Mouse (Mus musculus) heart, postnatal 0 days (tissue): ENCODE measurements around the gene Ces1a. TPM values are rescaled to one million over a fixed set of nuclear protein-coding genes. Genes with fewer than 3 reads are reported as not detected.

Source experiments
- ATAC-seq: fragments of 200-750 bp; cut with Nextera tagmentation; 2 replicates; pipeline ENCODE4 v1.8.0; 2017; ENCODE audit warnings: low read depth, moderate number of reproducible peaks, moderate library complexity; ENCODE audit not compliant: insufficient read depth
- DNase-seq: peaks from one replicate; pipeline ENCODE4 v3.0.0-alpha.2; 2016; ENCODE audit warnings: low spot score
- H3K27ac ChIP-seq: fragments of 300-500 bp; sonication (generic); 2 replicates; pipeline ENCODE4 v1.5.1; 2014; ENCODE audit warnings: low read depth, mild to moderate bottlenecking
- H3K27me3 ChIP-seq: fragments of 300-500 bp; sonication (generic); 2 replicates; pipeline ENCODE4 v1.6.1; 2014; ENCODE audit warnings: low read length, mixed read lengths; ENCODE audit not compliant: control insufficient read depth, insufficient read depth
- H3K36me3 ChIP-seq: fragments of 300-500 bp; sonication (generic); replicated peaks from 2 replicates; pipeline ENCODE4 v1.6.1; 2014; ENCODE audit warnings: low read length, mixed read lengths; ENCODE audit not compliant: control insufficient read depth, insufficient read depth
- H3K4me1 ChIP-seq: fragments of 300-500 bp; sonication (generic); 2 replicates; pipeline ENCODE4 v1.6.1; 2014; ENCODE audit warnings: antibody characterized with exemption; ENCODE audit not compliant: control insufficient read depth, insufficient read depth
- H3K4me2 ChIP-seq: fragments of 300-500 bp; sonication (generic); 2 replicates; pipeline ENCODE4 v1.6.1; 2014; ENCODE audit warnings: low read depth, mild to moderate bottlenecking, low read length, moderate library complexity
- H3K4me3 ChIP-seq: fragments of 300-500 bp; sonication (generic); 2 replicates; pipeline ENCODE4 v1.5.1; 2014; ENCODE audit warnings: low read depth, low read length
- H3K9ac ChIP-seq: fragments of 300-500 bp; sonication (generic); replicated peaks from 2 replicates; pipeline ENCODE4 v1.6.1; 2014; ENCODE audit warnings: low read depth, low read length, mixed read lengths
- H3K9me3 ChIP-seq: fragments of 300-500 bp; sonication (generic); replicated peaks from 2 replicates; pipeline ENCODE4 v1.6.1; 2016; ENCODE audit warnings: low read length; ENCODE audit not compliant: control insufficient read depth
- CTCF ChIP-seq: IDR thresholded peaks from 2 replicates; pipeline ENCODE4 v1.5.1; 2016; ENCODE audit warnings: antibody characterized with exemption, control low read depth, low read depth
- EP300 ChIP-seq: IDR thresholded peaks from 2 replicates; pipeline ENCODE4 v1.6.1; 2016; ENCODE audit warnings: antibody characterized with exemption, low read depth
- WGBS: fragments of 180-500 bp; shearing (Covaris S2); extraction: QIAGEN DNeasy Blood & Tissue Kit; methylation state at CpG from one replicate; pipeline ENCODE4 v1.1.7; 2014; 5-methylcytosine and 5-hydroxymethylcytosine counted together
- polyA plus RNA-seq: library from polyadenylated mRNA; unstranded; fragments of >200 nt; fragmentation: Nextera tagmentation; extraction: Ambion mirVana; gene quantifications from 2 replicates; pipeline ENCODE4 v1.2.1, GENCODE M21; 2015
- total RNA-seq: library from RNA; depleted of rRNA; stranded (reverse); fragments of >200 nt; gene quantifications from 2 replicates; pipeline ENCODE4 v1.2.3, GENCODE M21; 2014; ENCODE audit warnings: low replicate concordance

Ces1a gene
- total and polyA plus RNA-seq, 2 experiments from 2014 or later = not detected

DNA sequence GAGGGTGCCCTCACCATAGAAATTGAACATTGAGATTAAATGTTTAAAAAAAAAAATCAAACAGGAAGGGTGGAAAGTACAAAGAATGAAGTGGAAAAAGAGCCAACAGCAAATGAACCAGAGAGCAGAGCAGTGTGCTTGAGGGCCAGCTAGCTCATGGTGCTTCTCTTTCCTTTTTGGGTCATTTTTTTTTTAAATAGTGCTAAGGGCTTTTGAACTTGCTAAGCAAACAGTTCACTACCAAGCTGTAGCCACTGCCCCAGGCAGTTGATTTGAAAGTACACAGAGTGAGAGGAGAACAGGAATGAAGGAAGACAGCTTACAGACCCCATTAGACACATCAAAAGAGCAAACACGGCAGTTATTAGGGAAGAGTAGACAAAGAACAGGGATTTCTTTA is 4.9 kb downstream of the Ces1a start:
- H3K27ac ChIP-seq = no peak overlapping the region
- no peaks in the 10 kb centered on the region for H3K27me3 ChIP-seq
- no peak overlapping the region for H3K4me3 ChIP-seq
- H3K9ac ChIP-seq = no peak overlapping the region
- 56% methylated on average over 1 of the region's 1 CpGs for WGBS
- no peaks in the 10 kb centered on the region for H3K4me1 ChIP-seq
- no peak for TF ChIP-seq CTCF
- no peak for DNase-seq
- no peaks in the 10 kb centered on the region for H3K36me3 ChIP-seq
- H3K4me2 ChIP-seq = no peak overlapping the region
- no peaks in the 10 kb centered on the region for H3K9me3 ChIP-seq
- ATAC-seq = no peak

DNA sequence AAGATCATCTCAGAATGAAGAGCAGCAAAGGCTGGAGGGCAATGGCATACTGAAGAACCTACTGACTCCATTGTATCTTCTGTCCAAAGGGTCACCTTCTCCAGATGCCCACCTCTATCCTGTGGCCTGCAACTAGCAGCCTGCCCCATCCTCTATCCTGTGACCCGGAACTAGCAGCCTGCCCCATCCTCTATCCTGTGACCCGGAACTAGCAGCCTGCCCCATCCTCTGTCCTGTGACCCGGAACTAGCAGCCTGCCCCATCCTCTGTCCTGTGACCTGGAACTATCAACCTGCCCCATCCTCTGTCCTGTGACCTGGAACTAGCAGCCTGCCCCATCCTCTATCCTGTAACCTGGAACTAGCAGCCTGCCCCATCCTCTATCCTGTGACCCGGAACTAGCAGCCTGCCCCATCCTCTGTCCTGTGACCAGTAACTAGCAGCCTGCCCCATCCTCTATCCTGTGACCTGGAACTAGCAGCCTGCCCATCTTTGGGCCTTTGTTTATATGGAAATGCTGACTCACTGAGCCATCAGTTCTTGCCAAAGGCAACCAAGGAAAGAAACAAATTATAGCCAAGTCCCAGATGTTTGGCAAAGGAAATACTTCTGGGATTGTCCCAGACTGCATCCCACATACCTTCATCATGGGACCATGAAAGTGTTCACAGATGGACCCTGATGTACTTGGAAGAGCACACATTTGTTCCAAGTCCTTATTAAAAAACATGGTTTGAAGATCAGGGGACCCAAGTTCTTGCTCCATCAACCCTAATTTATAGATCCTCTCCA is 7.0 kb downstream of the Ces1a start:
- Histone ChIP-seq H3K4me3 (no peak overlapping the region), H3K27ac (no peak overlapping the region), H3K27me3 (no peaks in the 10 kb centered on the region), H3K9ac (no peak overlapping the region), H3K36me3 (no peaks in the 10 kb centered on the region), H3K4me1 (no peaks in the 10 kb centered on the region), H3K4me2 (no peak overlapping the region), H3K9me3 (no peaks in the 10 kb centered on the region)
- TF ChIP-seq CTCF (no peak), EP300 (no peak)
- 80% methylated on average over 4 of the region's 4 CpGs for WGBS
- no peak for ATAC-seq
- DNase-seq = no peak

DNA sequence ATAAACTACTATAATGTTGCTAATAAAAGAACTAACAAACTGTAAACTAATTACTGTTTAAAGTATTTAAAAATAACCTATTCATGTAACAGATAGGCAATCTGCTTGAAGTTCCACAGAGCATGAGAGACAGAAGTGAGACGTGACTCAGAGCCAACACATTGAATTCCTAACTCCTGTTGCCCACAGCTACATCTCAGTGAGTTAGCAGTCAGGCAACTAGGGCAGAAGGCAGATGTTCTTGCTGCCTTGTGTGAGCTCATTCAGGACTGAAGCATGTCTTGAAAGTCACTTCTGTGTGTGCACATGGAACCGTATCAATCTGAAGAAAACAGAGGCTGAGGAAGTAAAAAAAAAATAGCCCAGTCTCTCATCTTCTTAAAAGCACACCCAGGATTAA is 7.7 kb downstream of the Ces1a start:
- Histone ChIP-seq H3K4me2 (no peak overlapping the region), H3K9me3 (no peaks in the 10 kb centered on the region), H3K27me3 (no peaks in the 10 kb centered on the region), H3K9ac (no peak overlapping the region), H3K27ac (no peak overlapping the region), H3K4me3 (no peak overlapping the region), H3K36me3 (no peaks in the 10 kb centered on the region), H3K4me1 (no peaks in the 10 kb centered on the region)
- ATAC-seq = no peak
- WGBS = 37% methylated on average over 2 of the region's 2 CpGs
- TF ChIP-seq CTCF (no peak), EP300 (no peak)
- no peak for DNase-seq

DNA sequence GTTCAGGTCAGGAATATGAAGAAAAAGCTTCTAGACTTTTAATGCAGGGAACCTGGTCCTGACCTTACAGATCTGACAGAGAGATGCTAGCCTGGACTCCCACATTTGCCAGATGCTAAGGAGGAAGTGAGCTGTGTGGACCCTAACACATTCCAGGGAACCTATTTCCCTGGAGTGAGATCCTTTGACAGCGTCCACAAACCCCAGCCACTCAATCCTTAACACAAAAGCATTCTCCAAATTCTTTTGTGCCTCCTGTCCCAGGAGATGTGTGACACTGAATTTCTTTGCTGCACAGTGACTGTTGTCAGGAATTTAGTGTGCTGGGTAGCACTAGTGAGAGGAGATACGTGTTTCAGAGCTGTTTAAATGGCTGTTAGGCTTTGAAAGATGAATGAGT is 9.2 kb downstream of the Ces1a start:
- Histone ChIP-seq H3K27me3 (no peaks in the 10 kb centered on the region), H3K9me3 (no peaks in the 10 kb centered on the region), H3K27ac (no peak overlapping the region), H3K4me1 (no peaks in the 10 kb centered on the region), H3K4me2 (no peak overlapping the region), H3K9ac (no peak overlapping the region), H3K36me3 (no peaks in the 10 kb centered on the region), H3K4me3 (no peak overlapping the region)
- no peak for ATAC-seq
- no peak for TF ChIP-seq EP300
- no peak for TF ChIP-seq CTCF
- no peak for DNase-seq
- 16% methylated on average over 2 of the region's 2 CpGs for WGBS

DNA sequence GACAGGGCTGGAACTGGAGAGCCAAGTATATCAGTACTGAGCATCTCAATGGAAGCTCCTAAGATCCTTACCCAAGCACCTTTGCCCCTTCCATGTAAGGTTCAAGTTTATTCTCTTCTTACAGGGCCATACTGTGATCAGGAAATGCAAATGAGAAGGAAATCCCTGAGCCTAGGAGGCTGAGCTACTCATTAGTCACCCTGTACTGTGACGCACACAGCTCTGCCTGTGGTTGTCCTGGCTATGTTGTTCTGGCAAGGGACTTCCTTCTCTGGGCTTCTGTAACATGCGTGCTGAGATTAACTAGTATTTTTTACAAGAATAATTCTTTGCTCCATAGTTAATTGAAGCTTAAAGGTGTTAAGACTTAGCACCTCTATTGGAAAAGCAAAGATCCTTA is 17.3 kb downstream of the Ces1a start:
- H3K9me3 ChIP-seq = no peaks in the 10 kb centered on the region
- WGBS = 65% methylated on average over 2 of the region's 2 CpGs
- H3K9ac ChIP-seq = no peak overlapping the region
- no peaks in the 10 kb centered on the region for H3K36me3 ChIP-seq
- DNase-seq = no peak
- H3K4me1 ChIP-seq = no peaks in the 10 kb centered on the region
- H3K27ac ChIP-seq = no peak overlapping the region
- H3K4me3 ChIP-seq = no peak overlapping the region
- no peak for ATAC-seq
- no peaks in the 10 kb centered on the region for H3K27me3 ChIP-seq
- no peak for TF ChIP-seq EP300
- TF ChIP-seq CTCF = no peak
- no peak overlapping the region for H3K4me2 ChIP-seq

DNA sequence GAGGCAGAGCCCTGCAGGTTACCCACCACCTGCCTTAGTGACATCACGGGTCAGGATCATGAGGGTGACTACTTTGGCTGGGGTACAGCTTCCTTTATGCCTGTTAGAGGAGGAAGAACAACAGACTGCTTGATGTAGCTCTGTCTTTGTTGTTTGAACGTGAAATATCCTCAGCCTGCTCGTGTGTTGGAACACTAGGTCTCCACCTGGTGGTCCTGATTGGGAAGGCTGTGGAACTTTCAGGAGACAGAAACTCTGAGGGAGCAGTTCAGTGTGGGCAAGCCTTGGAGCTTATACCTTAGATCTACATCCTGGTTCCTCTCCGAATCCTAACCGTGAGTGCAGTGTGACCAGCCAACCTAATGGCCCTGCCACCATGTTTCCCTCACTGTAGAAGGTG is 26.3 kb downstream of the Ces1a start:
- Histone ChIP-seq H3K4me1 (no peaks in the 10 kb centered on the region), H3K9me3 (no peaks in the 10 kb centered on the region), H3K4me2 (no peak overlapping the region), H3K36me3 (no peaks in the 10 kb centered on the region), H3K27ac (no peak overlapping the region), H3K9ac (no peak overlapping the region), H3K27me3 (no peaks in the 10 kb centered on the region), H3K4me3 (no peak overlapping the region)
- TF ChIP-seq EP300 (no peak), CTCF (peak; percentile 24)
- WGBS = 53% methylated on average over 5 of the region's 5 CpGs
- ATAC-seq (no peak), DNase-seq (no peak)
